Mouse (Mus musculus): ENCODE measurements around the gene Etl4. TPM values are rescaled to one million over a fixed set of nuclear protein-coding genes. Genes with fewer than 3 reads are reported as not detected.

Etl4 gene
- total RNA-seq, 2 experiments from 2014 or later: 36.8 to 38.5 TPM

GRCm38 (mm10) chr2:20583032-20583431 lies 673.5 kb downstream of the Etl4 start:
- no peak for DNase-seq

DNA sequence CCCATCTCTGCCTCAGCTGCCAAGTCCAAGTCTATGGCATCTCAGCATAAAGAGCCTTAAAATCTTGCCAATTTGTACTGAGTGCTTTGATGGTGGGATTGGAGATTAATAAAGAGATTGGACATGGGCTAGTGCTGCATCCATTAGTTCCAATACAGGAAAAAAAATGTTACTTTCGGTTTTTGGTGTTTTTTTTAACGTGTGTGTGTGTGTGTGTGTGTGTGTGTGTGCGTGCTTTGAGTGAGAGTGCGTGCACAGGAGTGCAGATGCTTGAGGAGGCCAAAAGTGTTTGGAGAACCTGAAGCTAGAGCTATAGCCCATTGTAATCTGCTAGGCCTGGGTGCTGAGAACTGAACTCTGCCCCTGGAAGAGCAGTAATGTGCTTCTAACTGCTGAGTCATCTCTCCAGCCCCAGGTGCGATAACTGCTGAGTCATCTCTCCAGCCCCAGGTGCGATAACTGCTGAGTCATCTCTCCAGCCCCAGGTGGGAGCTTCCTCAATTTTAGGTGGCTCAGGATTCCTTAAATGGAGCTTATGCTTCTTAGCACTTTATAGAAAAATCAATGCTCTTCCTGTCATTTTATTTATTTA lies 674.1 kb downstream of the Etl4 start:
- DNase-seq: no peak

DNA sequence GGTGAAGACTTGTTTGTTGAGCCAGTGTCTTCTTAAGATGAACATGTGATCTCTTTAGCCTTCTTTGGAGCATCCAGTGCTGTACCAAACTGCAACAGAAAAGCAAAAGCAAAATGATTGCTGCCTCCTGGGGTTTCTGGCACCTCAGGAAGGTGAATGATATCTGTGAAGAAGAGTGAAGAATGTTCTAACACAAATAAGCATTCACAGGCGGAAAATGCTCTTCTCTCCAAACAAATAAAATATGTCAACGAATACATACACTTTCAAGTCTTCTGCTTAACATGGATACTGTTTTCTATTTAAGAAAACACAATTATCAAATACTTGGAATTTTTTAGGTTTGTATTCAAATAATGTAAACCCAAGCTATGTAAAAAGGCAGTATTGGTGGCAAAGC lies 678.3 kb downstream of the Etl4 start:
- DNase-seq: no peak

DNA sequence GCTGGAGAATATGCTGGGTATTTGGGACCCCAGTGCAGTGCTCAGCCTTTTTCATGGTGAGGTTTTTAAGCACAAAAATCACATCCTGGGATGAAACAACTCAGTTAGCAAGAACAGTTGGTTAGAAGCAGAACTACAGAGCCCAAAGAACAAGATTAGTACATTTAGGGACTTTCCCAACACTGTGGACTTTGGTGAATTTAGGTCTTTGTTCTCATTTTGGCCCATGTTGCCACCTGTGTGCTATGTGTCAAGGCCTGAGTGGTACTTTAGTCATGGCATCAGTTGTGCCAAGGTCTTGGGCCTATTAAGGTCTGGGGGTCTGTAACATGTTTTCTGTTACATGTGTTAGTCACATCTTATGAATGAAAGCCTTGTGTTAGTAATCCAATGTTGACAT lies 679.1 kb downstream of the Etl4 start:
- DNase-seq: no peak

DNA sequence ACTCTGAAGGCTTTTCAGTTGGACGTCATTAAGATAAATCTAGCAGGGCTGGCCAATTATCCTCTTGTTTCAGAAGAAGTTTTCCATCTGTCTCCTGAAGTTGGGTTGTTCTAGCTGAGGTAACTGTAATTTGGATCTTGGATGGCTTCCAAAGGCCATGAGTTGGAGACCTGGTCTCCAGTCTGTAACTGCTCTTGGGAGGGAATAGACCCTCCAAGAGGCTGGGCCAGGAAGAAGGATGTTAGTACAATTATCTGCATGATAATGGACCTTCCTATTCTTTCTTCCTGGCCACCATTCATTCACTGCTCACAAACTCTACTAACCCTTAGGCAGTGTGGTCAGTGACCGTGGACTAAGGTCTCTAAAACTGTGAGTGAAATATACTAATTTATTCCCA lies 684.5 kb downstream of the Etl4 start:
- DNase-seq: no peak

DNA sequence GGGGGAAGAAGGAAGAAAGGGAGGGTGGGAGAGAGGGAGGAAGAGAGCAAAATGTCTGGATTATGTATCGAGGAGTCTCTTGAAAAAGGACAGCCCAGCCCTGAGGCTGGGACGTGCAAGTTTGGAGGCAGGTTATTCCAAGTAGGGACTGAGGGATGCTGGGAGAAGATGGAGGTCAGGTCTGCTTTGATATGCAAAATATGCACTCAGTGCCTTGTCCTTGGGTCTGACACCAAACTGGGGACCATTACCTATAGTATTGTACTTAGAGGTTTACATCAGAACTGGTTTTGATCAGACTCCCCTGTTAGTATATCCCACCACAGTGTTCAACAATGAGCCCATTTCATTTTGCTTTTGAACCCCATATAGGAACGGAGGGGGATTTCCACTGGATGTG lies 685.4 kb downstream of the Etl4 start:
- DNase-seq: no peak

GRCm38 (mm10) chr2:20596558-20596957 lies 687.0 kb downstream of the Etl4 start:
- DNase-seq: no peak

DNA sequence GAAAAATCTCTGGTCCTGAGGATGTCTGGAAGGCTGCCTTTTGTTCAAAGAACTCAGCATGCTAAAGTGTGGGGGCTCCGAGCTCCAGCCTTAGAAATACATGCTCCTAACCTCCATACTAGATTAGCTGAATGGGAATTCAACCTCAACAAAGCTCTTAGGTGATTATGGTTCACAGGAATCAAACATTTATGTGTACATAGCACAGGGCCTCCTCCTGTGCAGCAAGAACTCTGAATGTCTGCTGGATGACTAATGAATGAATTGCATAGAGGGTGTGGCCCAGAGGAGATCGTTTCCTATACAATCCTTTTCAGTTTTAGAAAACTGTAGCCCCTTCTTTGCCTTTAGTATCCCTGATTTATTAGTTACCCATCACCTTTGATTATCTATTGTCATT lies 687.6 kb downstream of the Etl4 start:
- no peak for DNase-seq

DNA sequence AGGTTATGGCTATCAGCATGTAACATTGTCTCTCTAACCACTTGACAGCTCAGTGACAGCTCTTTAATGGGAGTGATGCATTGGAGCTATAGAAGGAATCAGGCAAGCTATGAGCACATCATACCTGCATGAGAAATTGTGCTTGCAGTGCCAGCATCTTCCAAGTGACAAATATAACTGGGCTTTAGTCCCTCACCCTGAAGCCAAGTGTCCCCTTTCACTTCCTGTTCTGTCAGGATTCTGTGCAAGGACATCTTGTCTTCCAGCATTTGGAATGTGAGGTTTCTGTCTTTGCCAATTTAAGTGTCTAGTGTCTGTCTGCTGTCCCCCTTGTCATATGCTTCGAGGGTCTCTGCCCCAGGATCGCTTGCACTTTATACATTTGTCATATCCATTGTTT lies 693.1 kb downstream of the Etl4 start:
- no peak for DNase-seq

DNA sequence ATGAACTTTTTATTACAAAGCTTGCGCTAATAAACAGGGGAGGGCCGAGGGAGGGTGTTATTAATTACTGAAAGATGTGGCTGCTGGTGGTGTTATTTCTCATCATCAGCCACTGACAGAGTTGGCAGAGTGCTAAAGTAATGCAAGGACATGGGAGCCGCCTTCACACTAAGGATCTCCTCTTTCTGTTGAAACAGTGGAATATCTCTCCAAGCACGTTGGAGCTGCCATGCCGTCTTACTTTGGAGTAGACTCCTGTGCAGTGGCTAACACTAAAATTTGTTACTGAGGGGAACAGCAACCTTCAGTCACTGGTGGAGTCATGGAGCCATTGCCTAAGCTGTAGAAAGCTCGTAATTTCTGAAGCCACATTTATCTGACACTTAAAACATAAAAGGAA lies 694.0 kb downstream of the Etl4 start:
- DNase-seq: no peak

DNA sequence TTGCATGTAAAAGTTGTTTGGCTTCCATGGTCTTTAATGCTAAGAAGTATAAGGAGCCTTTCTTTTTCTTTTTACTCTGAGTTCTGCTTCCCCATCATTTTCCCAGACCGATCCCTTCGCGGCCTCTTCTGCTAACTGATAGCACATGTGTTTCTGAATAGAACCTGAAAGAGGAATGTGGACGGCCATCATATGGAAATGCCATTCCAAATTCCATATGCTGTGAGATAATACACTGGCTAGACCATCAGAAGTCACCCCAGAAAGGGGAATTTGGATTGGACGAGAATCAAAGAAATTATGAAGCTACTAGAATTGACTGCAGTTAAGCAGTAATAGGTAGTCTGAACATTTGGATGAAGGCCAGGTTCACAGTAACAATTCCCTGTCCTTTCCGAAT lies 694.4 kb downstream of the Etl4 start:
- DNase-seq: no peak

DNA sequence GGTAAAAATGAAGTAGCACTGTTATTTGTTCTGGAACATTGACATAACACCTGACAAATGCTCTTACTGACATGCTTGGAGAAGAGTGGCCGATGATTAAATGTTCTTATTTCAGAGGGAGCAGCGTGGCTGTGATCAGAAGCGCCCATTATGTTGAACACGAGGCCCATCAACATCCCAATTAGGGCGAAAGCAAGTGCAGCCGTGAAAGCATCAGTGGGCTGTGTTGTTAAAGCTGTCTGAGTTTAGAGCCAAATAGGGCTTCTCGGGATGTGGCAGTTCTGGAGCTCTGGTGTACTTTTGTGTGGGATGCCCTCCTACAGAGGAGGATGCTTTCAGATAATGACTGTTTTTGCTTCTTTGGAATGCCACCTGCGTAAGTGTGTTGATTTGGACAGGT lies 699.6 kb downstream of the Etl4 start:
- no peak for DNase-seq

DNA sequence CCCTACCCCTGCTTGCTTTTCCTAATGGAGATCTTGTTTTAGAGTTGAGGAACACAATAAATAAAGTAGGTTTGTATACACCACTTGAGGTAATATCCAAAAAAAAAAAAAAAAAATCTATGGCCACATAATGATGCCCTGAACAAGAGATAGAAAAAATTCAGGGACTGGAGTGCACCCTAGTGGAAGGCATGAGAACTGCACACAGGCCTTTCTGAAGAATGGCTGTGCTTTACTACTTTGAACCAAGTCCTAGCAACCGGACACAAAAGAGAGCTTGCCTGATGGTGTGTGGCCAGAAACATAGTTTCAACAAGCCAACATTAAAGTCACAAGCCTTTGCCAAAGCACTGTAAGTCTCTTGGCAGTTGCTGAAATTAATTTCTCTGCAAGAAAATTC lies 706.4 kb downstream of the Etl4 start:
- peak; percentile 70 for DNase-seq

DNA sequence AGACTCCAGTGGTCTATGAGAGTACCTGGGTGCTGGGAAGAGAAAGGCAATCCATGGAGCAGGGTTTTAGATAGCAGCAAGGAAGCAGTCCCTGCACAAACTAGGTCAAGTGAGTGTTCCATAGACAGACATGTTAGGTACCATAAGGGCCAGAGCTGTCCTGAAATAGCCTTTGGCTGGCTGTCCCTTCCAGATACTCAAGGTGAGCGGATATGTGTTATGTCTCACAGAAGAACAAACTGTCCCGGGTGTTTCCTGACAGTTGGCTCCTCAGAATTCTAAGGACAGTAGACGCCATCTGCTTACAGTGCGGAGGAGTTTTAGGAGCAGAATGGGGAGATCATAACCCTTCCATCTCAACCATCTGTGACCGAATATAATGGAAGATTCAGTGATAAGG lies 708.8 kb downstream of the Etl4 start:
- DNase-seq: no peak

GRCm38 (mm10) chr2:20619881-20620280 lies 710.3 kb downstream of the Etl4 start:
- no peak for DNase-seq

- no peak for DNase-seq
These were observed 719.7 kb downstream of the Etl4 start for GRCm38 (mm10) chr2:20629156-20629712.

DNA sequence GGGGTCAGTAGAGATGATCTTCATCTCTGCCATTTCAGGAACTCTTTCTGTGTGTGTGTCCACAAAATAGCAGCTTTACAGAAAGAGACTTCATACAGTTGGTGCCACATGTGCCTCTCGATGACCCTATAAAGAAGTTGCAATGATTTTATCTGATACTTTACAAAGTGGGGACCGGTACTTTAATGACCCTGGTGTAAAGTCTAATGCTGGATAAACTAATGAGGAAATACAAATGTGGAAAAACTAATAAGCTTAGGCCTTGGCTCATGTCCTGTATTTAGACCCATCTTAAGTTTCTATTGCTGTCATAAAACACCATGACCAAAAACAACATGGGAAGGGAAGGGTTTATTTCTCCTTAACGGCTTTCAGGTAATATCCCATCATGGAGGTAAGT lies 729.0 kb downstream of the Etl4 start:
- DNase-seq: no peak

- no peak for DNase-seq
These were observed 730.1 kb downstream of the Etl4 start for GRCm38 (mm10) chr2:20639721-20640120.

DNA sequence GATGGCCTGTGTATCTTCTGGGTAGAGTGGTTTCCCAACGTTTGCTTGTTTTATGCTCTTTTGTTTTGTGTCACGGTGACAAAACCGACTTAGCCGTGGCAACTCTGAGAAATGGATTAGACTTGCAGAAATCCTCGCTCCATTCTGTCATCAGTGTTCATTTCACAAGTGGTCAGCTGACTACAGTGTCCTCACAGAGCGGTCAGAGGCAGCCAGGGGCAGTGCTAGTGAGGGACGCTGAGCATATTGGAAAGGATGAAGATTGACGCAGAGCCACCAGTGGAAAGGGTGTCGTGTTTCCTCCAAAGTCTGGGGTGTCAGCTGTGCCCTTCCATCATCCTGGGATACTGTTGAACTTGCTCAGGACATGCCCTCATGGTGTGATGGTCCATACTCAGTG lies 733.2 kb downstream of the Etl4 start:
- no peak for DNase-seq

GRCm38 (mm10) chr2:20649817-20650216 lies 740.2 kb downstream of the Etl4 start:
- DNase-seq: peak; percentile 28

GRCm38 (mm10) chr2:20653116-20653515 lies 743.5 kb downstream of the Etl4 start:
- no peak for DNase-seq

DNA sequence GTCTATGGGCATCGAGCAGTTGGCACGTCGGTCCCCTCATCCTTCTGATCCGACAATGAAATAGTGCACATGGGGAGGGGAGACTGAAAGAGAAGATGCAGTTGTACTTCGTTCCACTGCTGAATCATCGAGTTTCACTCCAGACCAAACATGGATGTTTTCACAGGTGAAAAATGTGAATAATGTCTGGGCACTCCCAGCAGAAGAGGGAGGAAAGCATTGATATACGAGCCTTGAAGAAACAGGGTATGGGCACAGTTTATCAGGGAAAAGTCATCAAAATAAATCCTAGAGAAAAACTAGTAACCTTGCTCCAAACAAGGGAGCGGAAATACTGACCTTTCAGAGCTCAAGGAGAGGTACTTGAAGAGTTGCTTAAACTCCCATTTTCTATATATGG lies 744.5 kb downstream of the Etl4 start:
- no peak for DNase-seq

DNA sequence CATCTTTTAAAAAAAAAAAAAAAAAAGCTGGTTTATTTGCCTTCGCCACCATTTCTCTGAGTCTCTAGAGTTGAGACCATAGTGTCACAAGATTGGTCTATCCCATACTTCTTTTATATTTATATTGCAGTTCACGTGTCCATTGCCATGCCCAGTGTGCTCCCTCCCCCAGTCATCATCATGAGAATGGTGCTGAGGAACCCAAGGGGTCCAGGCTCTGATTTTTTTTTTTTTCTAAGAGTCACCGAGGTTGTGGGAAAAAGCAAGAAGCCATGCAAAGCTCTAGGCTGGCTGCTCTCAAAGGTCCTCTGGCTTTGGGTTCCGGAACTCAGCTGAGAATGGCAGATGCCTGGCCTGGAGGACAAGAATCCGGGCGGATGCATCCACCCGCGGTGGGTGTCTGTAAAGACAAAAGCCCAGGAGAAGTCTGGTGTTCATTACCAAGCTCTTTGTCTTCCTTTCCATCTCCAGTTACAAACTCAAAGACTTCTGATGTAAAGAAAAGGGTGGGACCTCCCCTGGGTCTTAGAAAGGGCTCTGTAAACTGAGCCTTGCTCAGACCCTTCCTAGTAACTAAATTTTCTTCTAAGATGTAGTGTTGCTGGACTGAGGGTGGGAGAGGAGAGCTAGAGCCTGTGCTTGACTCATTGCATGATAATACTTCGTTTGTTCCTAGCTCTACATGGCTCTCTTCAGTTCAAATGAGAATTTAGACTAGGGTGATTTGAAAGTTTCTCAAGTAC lies 745.2 kb downstream of the Etl4 start:
- no peak for DNase-seq

GRCm38 (mm10) chr2:20655341-20655612 lies 745.7 kb downstream of the Etl4 start:
- DNase-seq: no peak

- no peak for DNase-seq
These were observed 748.3 kb downstream of the Etl4 start for GRCm38 (mm10) chr2:20657856-20658255.

Measured in heart, postnatal 4 days (tissue).